Mouse (Mus musculus) cerebellum, adult (tissue): ENCODE measurements around the gene Nrl.

Experiments used
- ATAC-seq: cut with Nextera tagmentation; 2 replicates; pipeline ENCODE4 v1.9.2; 2017; ENCODE audit warnings: mild to moderate bottlenecking, moderate library complexity, mixed read lengths; ENCODE audit not compliant: insufficient number of reproducible peaks, low FRiP score, low TSS enrichment

Gene Nrl

DNA sequence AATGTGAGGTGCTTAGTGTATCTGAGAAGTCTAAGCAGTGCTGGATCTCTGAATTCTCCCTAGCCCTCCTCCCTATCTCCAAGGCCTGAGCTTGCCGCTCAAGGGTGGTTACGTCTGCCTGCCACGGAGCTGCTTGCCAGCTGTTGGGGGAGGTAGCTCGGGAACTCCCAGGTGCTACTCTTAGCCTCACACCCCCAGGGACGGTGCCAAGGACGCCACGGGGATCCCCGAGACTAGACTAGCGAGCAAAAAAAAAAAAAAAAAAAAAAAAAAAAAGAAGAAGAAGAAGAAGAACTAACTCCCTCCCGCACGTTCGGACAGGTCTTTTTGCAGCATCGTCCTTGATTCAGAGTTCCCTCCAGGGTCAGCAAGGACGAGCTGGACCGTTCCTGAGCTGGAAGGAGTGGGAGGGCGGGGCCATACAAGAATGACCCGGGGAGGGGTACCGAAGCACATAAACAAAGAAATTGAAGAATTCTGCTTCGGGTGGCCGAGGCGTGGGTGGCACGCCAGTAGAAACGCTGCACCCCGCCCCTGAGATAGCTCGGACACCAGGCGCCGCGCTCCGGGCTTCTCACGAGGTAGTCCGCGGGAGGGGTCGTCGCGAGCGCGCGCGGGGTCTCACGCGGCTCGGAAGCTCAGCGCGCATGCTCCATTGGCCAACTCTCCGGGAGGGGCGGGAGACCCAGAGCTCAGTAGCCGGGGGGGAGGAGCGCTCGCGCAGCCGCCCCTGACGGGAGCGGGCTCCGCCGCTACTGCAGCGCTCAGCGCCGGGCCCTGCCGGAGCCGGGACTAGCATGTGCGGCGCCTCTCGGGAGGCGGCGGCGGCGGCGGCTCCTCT is 34.2 kb downstream of the Nrl start, which contains the start of gene Carmil3:
Carmil3 (plus strand) TSS at position 291 of the 841 bp plus-strand sequence.
- ATAC-seq, result peak; percentile 78

GRCm38 (mm10) chr14:55486836-55487235 is 37.9 kb downstream of the Nrl start:
- ATAC-seq, result no peak

DNA sequence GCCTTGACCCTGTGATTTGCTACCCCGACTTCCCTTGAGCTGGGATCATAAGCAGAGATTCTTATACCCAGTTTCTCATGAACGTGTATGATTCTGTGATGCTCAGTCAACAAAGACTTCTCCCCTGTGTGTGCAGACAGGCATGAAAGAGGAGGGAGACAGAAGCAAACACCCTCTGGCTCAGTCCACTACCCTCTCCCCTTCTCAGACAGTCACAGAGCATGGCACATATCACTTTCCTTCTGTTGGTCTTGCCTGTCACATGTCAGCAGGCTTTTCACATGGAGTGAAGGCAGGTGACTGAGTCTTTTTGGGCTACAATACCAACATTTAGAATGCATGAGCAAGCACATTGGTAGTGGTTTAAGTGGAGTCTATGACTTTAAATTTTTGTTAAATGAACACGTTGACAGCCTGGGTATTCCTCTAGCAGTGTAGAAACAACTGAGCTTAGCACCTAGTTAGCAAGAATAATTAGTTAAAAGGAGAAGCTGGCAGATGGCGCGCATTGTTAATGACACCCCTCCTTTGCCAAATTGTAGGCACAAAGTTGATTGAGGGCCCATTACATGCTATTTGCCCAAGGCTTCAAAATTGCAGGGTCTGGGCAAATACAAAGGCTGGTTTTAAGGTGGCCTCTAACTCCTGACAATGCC is 40.2 kb downstream of the Nrl start:
- no peak for ATAC-seq

DNA sequence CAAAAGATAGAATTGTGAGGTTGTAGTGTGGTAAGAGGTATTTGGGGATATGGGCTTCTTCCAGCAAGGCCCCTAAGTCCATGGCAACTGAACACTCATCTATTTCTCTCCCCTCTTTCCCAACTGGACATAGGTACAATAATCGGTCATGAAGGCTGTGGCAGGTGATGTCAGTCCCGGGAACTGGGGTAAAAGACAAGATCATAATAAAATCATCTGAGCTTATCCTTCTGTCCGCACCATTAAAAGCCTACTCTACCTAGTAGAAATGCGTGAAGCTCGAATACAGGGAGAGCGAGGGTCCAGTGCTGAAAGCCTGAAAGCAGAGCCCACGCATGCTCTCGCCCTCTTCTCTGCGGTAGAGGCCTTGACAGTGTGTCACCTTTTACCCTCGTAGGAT is 45.2 kb downstream of the Nrl start:
- no peak for ATAC-seq

GRCm38 (mm10) chr14:55478651-55479599 is 45.9 kb downstream of the Nrl start, which contains the start of gene Dhrs4:
Gene Dhrs4 (plus strand): TSS chr14:55478758.
- peak; percentile 92 for ATAC-seq

- ATAC-seq, result no peak
Observed at GRCm38 (mm10) chr14:55477829-55478228, 47.0 kb downstream of the Nrl start.

GRCm38 (mm10) chr14:55477421-55477820 is 47.4 kb downstream of the Nrl start:
- no peak for ATAC-seq

DNA sequence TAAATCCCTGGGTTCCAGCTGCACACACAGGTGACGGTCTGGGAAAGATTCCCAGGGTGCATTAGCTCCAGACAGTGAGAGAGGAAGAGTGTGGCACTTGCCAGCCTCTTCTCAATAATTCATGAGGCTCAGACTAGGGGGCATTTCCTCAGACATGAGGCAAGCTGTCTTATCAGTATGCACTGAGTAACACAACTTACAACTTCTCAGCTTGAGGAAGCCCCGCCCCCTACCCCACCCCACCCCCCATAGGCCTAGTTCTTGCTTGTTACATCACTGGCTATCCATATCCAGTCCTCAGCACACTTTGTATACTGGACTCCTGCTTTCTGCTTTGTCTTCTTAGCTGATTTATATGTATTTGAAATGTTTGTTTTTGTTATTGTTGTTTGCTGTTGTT is 49.1 kb downstream of the Nrl start:
- ATAC-seq, result no peak

DNA sequence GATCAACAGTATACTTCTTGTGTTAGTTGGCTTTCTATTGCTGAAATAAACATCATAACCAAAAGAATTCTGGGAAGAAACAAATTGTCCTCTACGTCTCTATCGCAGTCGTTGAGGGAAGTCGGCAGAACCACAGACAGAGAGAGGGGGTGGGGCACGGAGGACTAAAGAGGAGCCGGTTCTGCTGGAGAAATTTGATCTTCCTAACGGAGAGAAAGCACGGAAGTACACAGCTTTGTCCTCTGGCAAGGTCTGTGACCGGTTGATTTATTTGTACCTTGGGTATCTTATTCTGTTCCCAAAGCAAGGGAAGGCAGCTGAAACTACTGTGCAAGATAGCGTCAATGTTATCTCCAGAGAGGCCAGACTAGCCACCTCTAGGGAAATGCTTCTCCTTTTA is 54.0 kb downstream of the Nrl start:
- ATAC-seq, result no peak

- no peak for ATAC-seq
Observed at GRCm38 (mm10) chr14:55469821-55470220, 55.0 kb downstream of the Nrl start.

DNA sequence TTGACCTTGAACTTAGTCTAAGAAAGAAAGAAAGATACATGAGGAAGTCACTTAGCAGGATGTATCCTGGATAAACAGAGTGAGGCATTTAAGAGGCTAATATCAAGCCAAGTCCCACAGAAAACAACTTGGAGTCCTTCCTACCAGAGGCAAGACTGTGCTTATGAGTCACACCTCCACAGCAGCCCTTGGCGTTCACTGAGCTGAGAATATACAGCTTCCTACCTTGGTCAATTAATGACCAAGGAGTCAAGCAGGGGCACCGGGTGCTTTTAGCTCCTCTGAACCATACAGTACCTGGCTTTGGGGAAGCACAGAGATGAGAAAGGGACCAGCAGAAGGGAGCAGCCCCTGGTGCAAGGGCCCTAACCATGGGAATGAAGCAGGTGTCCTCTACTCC is 55.7 kb downstream of the Nrl start:
- no peak for ATAC-seq
